Mouse (Mus musculus) intestine, embryonic 15.5 days (tissue): ENCODE measurements around the gene Unc5b. TPM values are rescaled to one million over a fixed set of nuclear protein-coding genes. Genes with fewer than 3 reads are reported as not detected.

Source experiments
- ATAC-seq: fragments of 200-750 bp; cut with Nextera tagmentation; 2 replicates; pipeline ENCODE4 v1.8.0; 2017; ENCODE audit warnings: moderate TSS enrichment, moderate library complexity
- H3K27ac ChIP-seq: fragments of 300-500 bp; sonication (generic); 2 replicates; pipeline ENCODE4 v1.5.1; 2015; ENCODE audit warnings: mild to moderate bottlenecking, inconsistent platforms
- H3K27me3 ChIP-seq: fragments of 300-500 bp; sonication (generic); replicated peaks from 2 replicates; pipeline ENCODE4 v1.6.1; 2015; ENCODE audit warnings: inconsistent platforms
- H3K36me3 ChIP-seq: fragments of 300-500 bp; sonication (generic); 2 replicates; pipeline ENCODE4 v1.6.1; 2015; ENCODE audit warnings: inconsistent platforms
- H3K4me1 ChIP-seq: fragments of 300-500 bp; sonication (generic); replicated peaks from 2 replicates; pipeline ENCODE4 v1.6.1; 2015; ENCODE audit warnings: inconsistent platforms
- H3K4me2 ChIP-seq: fragments of 300-500 bp; sonication (generic); replicated peaks from 2 replicates; pipeline ENCODE4 v1.6.1; 2015; ENCODE audit warnings: mild to moderate bottlenecking, inconsistent platforms
- H3K4me3 ChIP-seq: fragments of 300-500 bp; sonication (generic); replicated peaks from 2 replicates; pipeline ENCODE4 v1.5.1; 2015; ENCODE audit warnings: inconsistent platforms
- H3K9ac ChIP-seq: fragments of 300-500 bp; sonication (generic); 2 replicates; pipeline ENCODE4 v1.6.1; 2015; ENCODE audit warnings: inconsistent platforms
- H3K9me3 ChIP-seq: fragments of 300-500 bp; sonication (generic); 2 replicates; pipeline ENCODE4 v1.6.1; 2016; ENCODE audit warnings: inconsistent platforms
- WGBS: fragments of 180-500 bp; shearing (Covaris S2); methylation state at CpG from one replicate; pipeline ENCODE4 v1.1.7; 2015; 5-methylcytosine and 5-hydroxymethylcytosine counted together
- polyA plus RNA-seq: library from polyadenylated mRNA; unstranded; fragments of >200 nt; fragmentation: Nextera tagmentation; extraction: Ambion mirVana; gene quantifications from 2 replicates; pipeline ENCODE4 v1.2.1, GENCODE M21; 2015

Unc5b gene
- polyA plus RNA-seq, 1 experiment from 2014 or later, result 4.6 TPM

- 0 out of 2 replicates have a peak, but pooled peaks cover 3% of the 10 kb centered on the region for H3K4me1 ChIP-seq
- H3K9ac ChIP-seq, result no peak overlapping the region
- no peak overlapping the region for H3K4me2 ChIP-seq
- WGBS, result 83% methylated on average over 7 of the region's 7 CpGs
- no peak overlapping the region for H3K4me3 ChIP-seq
- no peaks in the 10 kb centered on the region for H3K9me3 ChIP-seq
- H3K36me3 ChIP-seq, result 0 out of 2 replicates have a peak, but pooled peaks cover 3% of the 10 kb centered on the region
- H3K27ac ChIP-seq, result no peak overlapping the region
- ATAC-seq, result no peak
- H3K27me3 ChIP-seq, result no peaks in the 10 kb centered on the region
Measured at GRCm38 (mm10) chr10:60741435-60741834, 89.9 kb downstream of the Unc5b start.

DNA sequence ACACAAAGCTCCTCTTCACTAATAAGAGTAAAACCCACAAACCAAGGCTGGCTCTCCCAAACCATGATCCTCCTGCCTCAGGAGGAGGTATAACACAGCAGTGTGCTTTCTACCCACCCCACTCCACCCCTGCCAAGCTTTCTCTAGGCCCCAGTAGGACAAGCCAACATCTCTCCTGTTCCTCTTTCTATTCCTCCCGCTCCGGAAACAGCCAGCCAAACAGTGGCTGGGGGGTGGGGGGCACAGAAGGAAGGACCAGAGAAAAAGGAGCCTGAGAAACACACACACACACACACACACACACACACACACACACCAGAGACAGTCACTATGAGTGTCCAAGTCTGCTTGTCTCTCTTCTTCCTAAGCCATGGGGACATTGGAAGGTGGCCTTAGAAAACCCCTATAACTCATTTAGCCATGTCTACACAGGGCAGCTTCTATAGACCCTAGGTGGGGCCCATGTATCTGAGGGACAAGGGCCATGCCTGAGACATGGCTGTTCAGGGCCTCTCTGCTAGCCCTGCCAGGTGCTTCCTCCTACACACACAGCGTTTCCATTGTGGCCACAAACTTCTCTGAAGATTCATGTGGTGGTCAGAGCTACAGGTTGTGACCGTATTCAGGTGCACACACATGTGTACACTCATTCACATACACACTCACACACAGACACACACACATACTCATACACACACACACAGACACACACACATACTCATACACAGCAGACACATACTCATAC, 91.6 kb downstream of the Unc5b start:
- 82% methylated on average over 4 of the region's 4 CpGs for WGBS

GRCm38 (mm10) chr10:60737886-60738640, 93.3 kb downstream of the Unc5b start:
- Histone ChIP-seq H3K36me3 (no peaks in the 10 kb centered on the region), H3K4me3 (no peak overlapping the region), H3K27me3 (no peaks in the 10 kb centered on the region), H3K4me1 (peaks cover 3% of the 10 kb centered on the region; the same call in 1 of the 2 replicates), H3K27ac (no peak overlapping the region), H3K9me3 (no peaks in the 10 kb centered on the region), H3K9ac (no peak overlapping the region), H3K4me2 (no peak overlapping the region)
- 79% methylated on average over 8 of the region's 9 CpGs for WGBS
- no peak for ATAC-seq

More for the DNA sequence above, 91.6 kb downstream of the Unc5b start:
- no peaks in the 10 kb centered on the region for H3K9me3 ChIP-seq
- no peak overlapping the region for H3K4me3 ChIP-seq
- no peak overlapping the region for H3K27ac ChIP-seq
- no peaks in the 10 kb centered on the region for H3K27me3 ChIP-seq
- no peak overlapping the region for H3K9ac ChIP-seq
- 0 out of 2 replicates have a peak, but pooled peaks cover 3% of the 10 kb centered on the region for H3K4me1 ChIP-seq
- H3K4me2 ChIP-seq, result no peak overlapping the region
- H3K36me3 ChIP-seq, result 0 out of 2 replicates have a peak, but pooled peaks cover 3% of the 10 kb centered on the region
- ATAC-seq, result no peak

GRCm38 (mm10) chr10:60737169-60737728, 94.1 kb downstream of the Unc5b start:
- no peaks in the 10 kb centered on the region for H3K27me3 ChIP-seq
- no peak overlapping the region for H3K9ac ChIP-seq
- 74% methylated on average over 11 of the region's 11 CpGs for WGBS
- no peaks in the 10 kb centered on the region for H3K9me3 ChIP-seq
- peaks cover 3% of the 10 kb centered on the region; the same call in 1 of the 2 replicates for H3K4me1 ChIP-seq
- H3K27ac ChIP-seq, result no peak overlapping the region
- H3K4me2 ChIP-seq, result no peak overlapping the region
- ATAC-seq, result no peak
- H3K4me3 ChIP-seq, result no peak overlapping the region
- no peaks in the 10 kb centered on the region for H3K36me3 ChIP-seq

- no peaks in the 10 kb centered on the region for H3K9me3 ChIP-seq
- H3K4me1 ChIP-seq, result peaks cover 3% of the 10 kb centered on the region; the same call in 1 of the 2 replicates
- H3K4me3 ChIP-seq, result no peak overlapping the region
- no peak overlapping the region for H3K9ac ChIP-seq
- WGBS, result 100% methylated on average over 1 of the region's 1 CpGs
- no peak for ATAC-seq
- no peak overlapping the region for H3K4me2 ChIP-seq
- H3K27me3 ChIP-seq, result no peaks in the 10 kb centered on the region
- no peaks in the 10 kb centered on the region for H3K36me3 ChIP-seq
- H3K27ac ChIP-seq, result no peak overlapping the region
Measured at GRCm38 (mm10) chr10:60735737-60736136, 95.6 kb downstream of the Unc5b start.

- Histone ChIP-seq H3K4me2 (no peak overlapping the region), H3K4me1 (no peaks in the 10 kb centered on the region; the same call in 1 of the 2 replicates), H3K9ac (no peak overlapping the region), H3K27me3 (no peaks in the 10 kb centered on the region), H3K27ac (no peak overlapping the region), H3K4me3 (no peak overlapping the region), H3K36me3 (no peaks in the 10 kb centered on the region), H3K9me3 (no peaks in the 10 kb centered on the region)
- 71% methylated on average over 8 of the region's 8 CpGs for WGBS
- ATAC-seq, result no peak
Measured at GRCm38 (mm10) chr10:60733471-60733870, 97.9 kb downstream of the Unc5b start.

DNA sequence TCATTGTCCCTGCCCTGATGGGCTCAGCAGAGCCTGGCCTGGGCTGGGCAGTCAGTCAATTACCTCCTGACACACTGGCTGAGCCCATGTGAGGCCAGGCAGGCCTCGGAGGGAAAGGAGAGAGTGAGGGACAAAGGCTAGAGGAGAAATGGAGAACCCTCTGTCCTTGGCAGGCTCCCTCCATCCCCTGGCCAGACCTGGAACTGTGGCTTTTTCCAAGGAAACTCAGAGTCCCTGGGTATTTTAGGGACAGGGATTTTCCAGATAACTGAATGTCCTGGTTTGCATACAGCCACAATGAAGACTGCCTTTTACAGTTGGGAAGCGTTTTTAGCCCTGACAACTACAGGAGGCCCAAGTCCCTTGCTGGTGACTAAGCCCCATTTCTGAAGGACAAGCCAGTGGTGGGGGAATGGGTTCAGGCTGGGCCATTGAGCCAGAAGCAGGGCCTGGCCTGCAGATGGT, 99.0 kb downstream of the Unc5b start:
- Histone ChIP-seq H3K27ac (no peak overlapping the region), H3K4me1 (peaks cover 4% of the 10 kb centered on the region; the same call in 1 of the 2 replicates), H3K4me2 (no peak overlapping the region), H3K4me3 (no peak overlapping the region), H3K9me3 (no peaks in the 10 kb centered on the region), H3K9ac (no peak overlapping the region), H3K27me3 (no peaks in the 10 kb centered on the region), H3K36me3 (no peaks in the 10 kb centered on the region)
- ATAC-seq, result no peak
- 61% methylated on average over 2 of the region's 2 CpGs for WGBS

- H3K27ac ChIP-seq, result no peak overlapping the region
- WGBS, result 40% methylated on average over 5 of the region's 5 CpGs
Measured at GRCm38 (mm10) chr10:60731742-60732141, 99.6 kb downstream of the Unc5b start.

GRCm38 (mm10) chr10:60727301-60727700, 104.1 kb downstream of the Unc5b start:
- 0 out of 2 replicates have a peak, but pooled peaks cover 3% of the 10 kb centered on the region for H3K36me3 ChIP-seq
- ATAC-seq, result no peak
- H3K9ac ChIP-seq, result no peak overlapping the region
- no peak overlapping the region for H3K4me3 ChIP-seq
- no peak overlapping the region for H3K27ac ChIP-seq
- no peaks in the 10 kb centered on the region for H3K27me3 ChIP-seq
- no peaks in the 10 kb centered on the region for H3K9me3 ChIP-seq
- H3K4me1 ChIP-seq, result 0 out of 2 replicates have a peak, but pooled peaks cover 4% of the 10 kb centered on the region
- H3K4me2 ChIP-seq, result no peak overlapping the region
- WGBS, result 31% methylated on average over 5 of the region's 5 CpGs

More at GRCm38 (mm10) chr10:60731742-60732141, 99.6 kb downstream of the Unc5b start:
- Histone ChIP-seq H3K9me3 (no peaks in the 10 kb centered on the region), H3K27me3 (no peaks in the 10 kb centered on the region), H3K9ac (no peak overlapping the region), H3K36me3 (no peaks in the 10 kb centered on the region), H3K4me2 (no peak overlapping the region), H3K4me1 (peaks cover 4% of the 10 kb centered on the region; the same call in 1 of the 2 replicates), H3K4me3 (no peak overlapping the region)
- ATAC-seq, result no peak

DNA sequence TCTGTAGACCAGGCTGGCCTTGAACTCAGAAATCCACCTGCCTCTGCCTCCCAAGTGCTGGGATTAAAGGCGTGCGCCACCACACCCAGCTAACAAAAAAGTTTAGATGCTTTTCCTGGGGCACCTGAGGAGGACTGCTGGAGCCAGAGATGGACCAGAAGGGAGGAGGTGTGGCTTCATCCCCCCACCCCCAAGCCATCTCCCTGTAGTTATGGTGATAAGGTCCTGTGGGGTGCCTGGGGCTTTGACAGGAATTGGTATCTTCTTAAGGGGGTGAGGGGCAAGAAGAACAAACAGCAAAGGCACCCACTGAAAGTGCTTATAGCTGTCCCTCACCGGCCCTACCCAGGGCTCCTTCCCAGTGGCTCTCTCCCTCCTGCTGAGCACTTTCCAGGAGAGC, 104.5 kb downstream of the Unc5b start:
- ATAC-seq, result no peak
- H3K36me3 ChIP-seq, result 0 out of 2 replicates have a peak, but pooled peaks cover 3% of the 10 kb centered on the region
- H3K9ac ChIP-seq, result no peak overlapping the region
- H3K4me3 ChIP-seq, result no peak overlapping the region
- no peaks in the 10 kb centered on the region for H3K9me3 ChIP-seq
- H3K27me3 ChIP-seq, result no peaks in the 10 kb centered on the region
- H3K4me2 ChIP-seq, result no peak overlapping the region
- WGBS, result 72% methylated on average over 3 of the region's 3 CpGs
- 0 out of 2 replicates have a peak, but pooled peaks cover 4% of the 10 kb centered on the region for H3K4me1 ChIP-seq
- no peak overlapping the region for H3K27ac ChIP-seq

DNA sequence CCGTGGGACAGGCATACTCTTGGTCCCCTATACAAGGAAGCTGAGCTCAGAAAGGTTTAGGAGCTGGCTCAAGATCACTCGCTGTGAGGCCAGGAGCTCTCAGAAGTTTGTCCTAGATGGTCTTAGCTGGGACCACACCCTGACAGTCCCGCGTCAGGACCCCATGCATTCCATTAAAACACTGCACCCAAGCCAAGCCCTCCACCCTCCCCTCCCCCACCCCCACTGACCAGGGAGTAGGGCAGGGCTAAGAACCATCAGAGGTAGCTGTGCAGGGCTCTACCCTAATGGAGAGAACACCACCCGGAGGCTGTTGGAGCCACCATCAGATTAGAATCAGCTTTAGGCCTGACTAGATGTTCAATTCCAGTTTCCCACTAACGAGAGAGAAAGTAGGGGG, 106.9 kb downstream of the Unc5b start:
- ATAC-seq, result no peak
- 0 out of 2 replicates have a peak, but pooled peaks cover 4% of the 10 kb centered on the region for H3K4me1 ChIP-seq

DNA sequence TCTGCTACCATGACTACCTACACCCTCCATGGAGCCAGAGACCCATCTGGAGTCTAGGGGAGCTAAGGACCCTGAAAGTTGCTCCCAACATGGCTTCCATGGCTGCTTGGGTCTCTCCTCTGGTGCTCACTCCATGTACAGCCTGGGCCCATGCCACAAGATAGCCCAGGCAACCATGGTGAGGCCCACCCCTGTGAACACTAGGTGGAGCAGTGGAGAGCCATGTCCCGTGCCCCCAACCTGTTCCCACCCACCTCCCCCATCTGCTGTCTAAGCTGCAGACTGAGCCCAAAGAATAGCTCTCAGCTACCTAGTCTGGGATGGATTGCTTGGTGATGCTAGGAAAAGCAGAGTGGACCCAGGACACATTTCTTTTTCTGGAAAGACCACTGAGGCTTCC, 108.0 kb downstream of the Unc5b start:
- no peak overlapping the region for H3K4me2 ChIP-seq
- H3K4me3 ChIP-seq, result no peak overlapping the region
- 59% methylated on average over 1 of the region's 1 CpGs for WGBS
- H3K9ac ChIP-seq, result no peak overlapping the region
- no peaks in the 10 kb centered on the region for H3K9me3 ChIP-seq
- ATAC-seq, result no peak
- no peak overlapping the region for H3K27ac ChIP-seq
- H3K27me3 ChIP-seq, result no peaks in the 10 kb centered on the region
- 0 out of 2 replicates have a peak, but pooled peaks cover 4% of the 10 kb centered on the region for H3K4me1 ChIP-seq
- 0 out of 2 replicates have a peak, but pooled peaks cover 3% of the 10 kb centered on the region for H3K36me3 ChIP-seq

More for the DNA sequence above, 106.9 kb downstream of the Unc5b start:
- Histone ChIP-seq H3K36me3 (0 out of 2 replicates have a peak, but pooled peaks cover 3% of the 10 kb centered on the region), H3K4me2 (no peak overlapping the region), H3K27ac (no peak overlapping the region), H3K9me3 (no peaks in the 10 kb centered on the region), H3K9ac (no peak overlapping the region), H3K27me3 (no peaks in the 10 kb centered on the region), H3K4me3 (no peak overlapping the region)
- WGBS, result 72% methylated on average over 6 of the region's 6 CpGs
